Mouse (Mus musculus) spleen, adult 2 months (tissue): Measurements from ENCODE around the gene Hlcs.

Source experiments
- CTCF ChIP-seq: fragments of 200-500 bp; IDR thresholded peaks from 2 replicates; pipeline ENCODE4 v1.5.1; 2011; ENCODE audit warnings: mild to moderate bottlenecking, inconsistent platforms; ENCODE audit not compliant: insufficient read depth, insufficient read length, insufficient replicate concordance; ENCODE audit errors: extremely low read depth
- POLR2A ChIP-seq: fragments of 200-500 bp; IDR thresholded peaks from 2 replicates; pipeline ENCODE4 v1.6.1; 2011; ENCODE audit warnings: low read depth, low read length, inconsistent platforms

- TF ChIP-seq CTCF, result no peak
- TF ChIP-seq POLR2A, result no peak
Measured at GRCm38 (mm10) chr16:94239146-94239545, 74.2 kb downstream of the Hlcs start.
